Mouse (Mus musculus) limb, embryonic 12.5 days (tissue): ENCODE results near the gene Lrit3. TPM values are rescaled to one million over a fixed set of nuclear protein-coding genes. Genes with fewer than 3 reads are reported as not detected.

Experiments
- polyA plus RNA-seq: library from polyadenylated mRNA; unstranded; fragments of >200 nt; fragmentation: Nextera tagmentation; extraction: Ambion mirVana; gene quantifications from 2 replicates; pipeline ENCODE4 v1.2.1, GENCODE M21; 2016

Lrit3 gene
- polyA plus RNA-seq, 1 experiment from 2014 or later, result not detected

Other genes with a start within 250 kb of the Lrit3 start
- 1.6 and 2.0 TPM in 2 replicates for gene Egf, start 48.7 kb downstream of the Lrit3 start, polyA plus RNA-seq
- gene Rrh, start 18.6 kb upstream of the Lrit3 start, polyA plus RNA-seq, result 0.18 TPM in 1 of 2 replicates, not detected in the other
- 110 and 118 TPM in 2 replicates for gene Gar1, start 27.4 kb upstream of the Lrit3 start, polyA plus RNA-seq
- 0.13 and 0.23 TPM in 2 replicates for gene Cfi, start 31.9 kb upstream of the Lrit3 start, polyA plus RNA-seq
- gene Pla2g12a, start 74.6 kb upstream of the Lrit3 start, polyA plus RNA-seq, result 24.5 and 24.6 TPM in 2 replicates
- gene Casp6, start 97.4 kb upstream of the Lrit3 start, polyA plus RNA-seq, result 107 and 109 TPM in 2 replicates
- gene Mcub, start 166.2 kb upstream of the Lrit3 start, polyA plus RNA-seq, result 12.5 and 13.7 TPM in 2 replicates